Mouse (Mus musculus) limb, embryonic 11.5 days (tissue): ENCODE measurements around the gene Gm17555. TPM values are rescaled to one million over a fixed set of nuclear protein-coding genes. Genes with fewer than 3 reads are reported as not detected.

ENCODE experiments used
- ATAC-seq: fragments of 200-750 bp; cut with Nextera tagmentation; 2 replicates; pipeline ENCODE4 v1.8.0; 2017; ENCODE audit warnings: low read depth; ENCODE audit not compliant: insufficient number of reproducible peaks, low FRiP score, low TSS enrichment
- DNase-seq: peaks from one replicate; pipeline ENCODE4 v3.0.0-alpha.2; 2015; ENCODE audit warnings: low spot score
- H3K27ac ChIP-seq: fragments of 300-500 bp; sonication (generic); replicated peaks from 2 replicates; pipeline ENCODE4 v1.5.1; 2014; ENCODE audit warnings: low read depth, mild to moderate bottlenecking, low read length
- H3K27me3 ChIP-seq: fragments of 300-500 bp; sonication (generic); 2 replicates; pipeline ENCODE4 v1.6.1; 2014; ENCODE audit warnings: mild to moderate bottlenecking, low read length, mixed read lengths; ENCODE audit not compliant: control insufficient read depth, insufficient read depth
- H3K36me3 ChIP-seq: fragments of 300-500 bp; sonication (generic); 2 replicates; pipeline ENCODE4 v1.6.1; 2014; ENCODE audit warnings: mild to moderate bottlenecking, low read length, moderate library complexity, mixed read lengths; ENCODE audit not compliant: control insufficient read depth, insufficient read depth
- H3K4me1 ChIP-seq: fragments of 300-500 bp; sonication (generic); 2 replicates; pipeline ENCODE4 v1.6.1; 2014; ENCODE audit warnings: low read length, mixed read lengths; ENCODE audit not compliant: control insufficient read depth, insufficient read depth
- H3K4me2 ChIP-seq: fragments of 300-500 bp; sonication (generic); 2 replicates; pipeline ENCODE4 v1.6.1; 2014; ENCODE audit warnings: low read depth, mild to moderate bottlenecking, moderate library complexity; ENCODE audit not compliant: severe bottlenecking
- H3K4me3 ChIP-seq: fragments of 300-500 bp; sonication (generic); 2 replicates; pipeline ENCODE4 v1.5.1; 2014; ENCODE audit warnings: low read depth, low read length
- H3K9ac ChIP-seq: fragments of 300-500 bp; sonication (generic); 2 replicates; pipeline ENCODE4 v1.6.1; 2014; ENCODE audit warnings: mild to moderate bottlenecking, low read length
- H3K9me3 ChIP-seq: fragments of 300-500 bp; sonication (generic); 2 replicates; pipeline ENCODE4 v1.6.1; 2016; ENCODE audit warnings: low read length; ENCODE audit not compliant: control insufficient read depth
- WGBS: fragments of 180-500 bp; shearing (Covaris S2); extraction: QIAGEN DNeasy Blood & Tissue Kit; methylation state at CpG from one replicate; pipeline ENCODE4 v1.1.7; 2014; 5-methylcytosine and 5-hydroxymethylcytosine counted together
- polyA plus RNA-seq: library from polyadenylated mRNA; unstranded; fragments of >200 nt; fragmentation: Nextera tagmentation; extraction: Ambion mirVana; gene quantifications from 2 replicates; pipeline ENCODE4 v1.2.1, GENCODE M21; 2014

Gm17555 gene
- polyA plus RNA-seq, 1 experiment from 2014 or later, result not detected

- Histone ChIP-seq H3K9me3 (no peaks in the 10 kb centered on the region), H3K9ac (no peak overlapping the region), H3K4me3 (no peak overlapping the region), H3K36me3 (no peaks in the 10 kb centered on the region), H3K4me1 (no peaks in the 10 kb centered on the region), H3K4me2 (no peak overlapping the region), H3K27ac (no peak overlapping the region), H3K27me3 (no peaks in the 10 kb centered on the region)
- DNase-seq (no peak), ATAC-seq (no peak)
- WGBS, result 79% methylated on average over 3 of the region's 3 CpGs
Measured at GRCm38 (mm10) chr2:126198971-126199370, 15.9 kb upstream of the Gm17555 start.

GRCm38 (mm10) chr2:126211011-126211680, 3.8 kb upstream of the Gm17555 start:
- Histone ChIP-seq H3K36me3 (no peaks in the 10 kb centered on the region), H3K9me3 (no peaks in the 10 kb centered on the region), H3K4me1 (no peaks in the 10 kb centered on the region), H3K4me2 (no peak overlapping the region), H3K9ac (no peak overlapping the region), H3K27me3 (no peaks in the 10 kb centered on the region), H3K4me3 (no peak overlapping the region), H3K27ac (no peak overlapping the region)
- 87% methylated on average over 6 of the region's 6 CpGs for WGBS
- ATAC-seq (no peak), DNase-seq (no peak)

- no peaks in the 10 kb centered on the region for H3K4me1 ChIP-seq
- ATAC-seq (no peak), DNase-seq (no peak)
- no peak overlapping the region for H3K27ac ChIP-seq
- no peaks in the 10 kb centered on the region; the same call in 1 of the 2 replicates for H3K36me3 ChIP-seq
- no peak overlapping the region for H3K9ac ChIP-seq
- 76% methylated on average over 4 of the region's 4 CpGs for WGBS
- no peak overlapping the region for H3K4me3 ChIP-seq
- no peaks in the 10 kb centered on the region for H3K9me3 ChIP-seq
- H3K27me3 ChIP-seq, result no peaks in the 10 kb centered on the region
- H3K4me2 ChIP-seq, result no peak overlapping the region
Measured at GRCm38 (mm10) chr2:126227581-126227980, 12.7 kb downstream of the Gm17555 start.

- H3K4me2 ChIP-seq, result no peak overlapping the region
- H3K4me3 ChIP-seq, result no peak overlapping the region
- ATAC-seq, result no peak
- no peaks in the 10 kb centered on the region; the same call in 1 of the 2 replicates for H3K36me3 ChIP-seq
- DNase-seq, result no peak
- H3K9me3 ChIP-seq, result no peaks in the 10 kb centered on the region
- H3K4me1 ChIP-seq, result no peaks in the 10 kb centered on the region
- no peak overlapping the region for H3K27ac ChIP-seq
- no peak overlapping the region for H3K9ac ChIP-seq
- WGBS, result 85% methylated on average over 1 of the region's 1 CpGs
- H3K27me3 ChIP-seq, result no peaks in the 10 kb centered on the region
Measured at GRCm38 (mm10) chr2:126231731-126232130, 16.8 kb downstream of the Gm17555 start.

GRCm38 (mm10) chr2:126236905-126237304, 22.0 kb downstream of the Gm17555 start:
- Histone ChIP-seq H3K9ac (no peak overlapping the region), H3K36me3 (no peaks in the 10 kb centered on the region), H3K27ac (no peak overlapping the region), H3K4me2 (no peak overlapping the region), H3K4me1 (no peaks in the 10 kb centered on the region), H3K27me3 (no peaks in the 10 kb centered on the region), H3K9me3 (no peaks in the 10 kb centered on the region), H3K4me3 (no peak overlapping the region)
- DNase-seq, result no peak
- WGBS, result 91% methylated on average over 4 of the region's 4 CpGs
- no peak for ATAC-seq

GRCm38 (mm10) chr2:126245446-126245845, 30.5 kb downstream of the Gm17555 start:
- H3K36me3 ChIP-seq, result no peaks in the 10 kb centered on the region
- H3K27me3 ChIP-seq, result no peaks in the 10 kb centered on the region
- whole genome bisulfite sequencing, result 38% methylated on average over 2 of the region's 2 CpGs
- no peak for ATAC-seq
- peak; percentile 25 for DNase-seq
- no peak overlapping the region for H3K4me2 ChIP-seq
- H3K4me1 ChIP-seq, result no peaks in the 10 kb centered on the region
- H3K27ac ChIP-seq, result no peak overlapping the region
- no peak overlapping the region for H3K4me3 ChIP-seq
- H3K9ac ChIP-seq, result no peak overlapping the region
- no peaks in the 10 kb centered on the region for H3K9me3 ChIP-seq

GRCm38 (mm10) chr2:126248536-126248935, 33.6 kb downstream of the Gm17555 start:
- no peak overlapping the region for H3K4me3 ChIP-seq
- H3K9me3 ChIP-seq, result no peaks in the 10 kb centered on the region
- DNase-seq, result no peak
- no peaks in the 10 kb centered on the region for H3K27me3 ChIP-seq
- WGBS, result 94% methylated on average over 2 of the region's 2 CpGs
- no peak overlapping the region for H3K4me2 ChIP-seq
- H3K9ac ChIP-seq, result no peak overlapping the region
- no peaks in the 10 kb centered on the region for H3K36me3 ChIP-seq
- no peak for ATAC-seq
- H3K27ac ChIP-seq, result no peak overlapping the region
- no peaks in the 10 kb centered on the region for H3K4me1 ChIP-seq

GRCm38 (mm10) chr2:126252211-126252610, 37.3 kb downstream of the Gm17555 start:
- Histone ChIP-seq H3K9me3 (no peaks in the 10 kb centered on the region), H3K9ac (no peak overlapping the region), H3K4me1 (no peaks in the 10 kb centered on the region), H3K27ac (no peak overlapping the region), H3K36me3 (no peaks in the 10 kb centered on the region), H3K27me3 (no peaks in the 10 kb centered on the region), H3K4me2 (no peak overlapping the region), H3K4me3 (no peak overlapping the region)
- ATAC-seq (no peak), DNase-seq (no peak)
